Mouse (Mus musculus) megakaryocyte, embryonic 14.5 days (primary cell): ENCODE data around the gene Rps7.

Source experiments
- FLI1 ChIP-seq: IDR thresholded peaks from 2 replicates; pipeline ENCODE4 v1.6.1; 2012; ENCODE audit warnings: low read length, inconsistent platforms, mixed read lengths
- GATA1 ChIP-seq: IDR thresholded peaks from 3 replicates; pipeline ENCODE4 v1.6.1; 2012; ENCODE audit warnings: mixed read lengths, low read length, inconsistent platforms, borderline replicate concordance

DNA sequence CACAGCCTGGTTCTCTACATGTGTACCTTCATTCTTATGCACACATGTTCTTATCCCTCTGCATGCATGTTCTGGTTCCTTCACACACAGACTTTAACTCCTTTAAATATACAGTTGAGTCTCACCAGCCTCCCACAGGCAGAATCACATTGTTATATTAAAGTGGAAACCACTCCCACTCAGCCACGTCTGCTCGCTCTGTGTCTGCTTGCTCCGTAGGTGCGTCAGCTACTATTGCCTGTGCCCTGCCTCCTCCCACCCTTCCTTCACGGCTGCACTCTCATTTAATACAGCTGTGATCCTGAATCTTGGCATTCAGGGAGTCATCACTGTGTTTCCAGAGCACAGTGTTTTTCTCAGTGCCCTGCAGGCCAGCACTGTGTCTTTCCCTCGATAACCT is 23.4 kb downstream of the Rps7 start:
- TF ChIP-seq GATA1: no peak
- no peak for TF ChIP-seq FLI1
